Mouse (Mus musculus): Measurements from ENCODE around the gene Il18r1. TPM values are rescaled to one million over a fixed set of nuclear protein-coding genes. Genes with fewer than 3 reads are reported as not detected.

Il18r1 gene
- polyA plus RNA-seq, 1 experiment from 2014 or later = not detected

DNA sequence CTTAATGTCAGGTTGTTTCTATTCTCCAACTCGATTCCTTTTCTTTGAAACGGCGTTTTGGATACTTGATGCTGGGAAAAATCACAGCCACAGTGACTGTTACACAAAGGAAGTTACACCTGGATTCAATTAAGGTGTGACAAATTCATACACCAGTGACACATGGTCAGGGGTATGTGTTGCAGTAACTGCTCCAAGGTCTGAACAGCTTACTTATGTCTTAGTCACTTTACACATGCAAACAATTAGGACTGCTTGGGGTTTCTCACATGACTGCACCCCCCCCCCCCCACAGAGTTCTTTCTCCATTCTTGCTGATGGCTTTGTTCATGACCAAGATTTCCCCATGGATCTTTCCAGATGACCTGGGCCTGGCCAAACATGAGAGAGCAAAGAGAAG, 29.4 kb upstream of the Il18r1 start:
- ATAC-seq (ENCODE audit: low FRiP score) (no peak), DNase-seq (ENCODE audit: low spot score) (no peak)
- Histone ChIP-seq H3K4me2 (replicated peaks) (no peak overlapping the region), H3K36me3 (replicated peaks; ENCODE audit: control insufficient read depth, insufficient read depth) (no peaks in the 10 kb centered on the region), H3K9me3 (ENCODE audit: control insufficient read depth, low read length) (no peaks in the 10 kb centered on the region), H3K27ac (no peak overlapping the region), H3K27me3 (ENCODE audit: control insufficient read depth, insufficient read depth, low read length) (no peaks in the 10 kb centered on the region), H3K4me3 (replicated peaks; ENCODE audit: low read length) (no peak overlapping the region), H3K4me1 (replicated peaks; ENCODE audit: control insufficient read depth, insufficient read depth, low read length) (no peaks in the 10 kb centered on the region), H3K9ac (no peak overlapping the region)
- WGBS = 88% methylated on average over 3 of the region's 3 CpGs

DNA sequence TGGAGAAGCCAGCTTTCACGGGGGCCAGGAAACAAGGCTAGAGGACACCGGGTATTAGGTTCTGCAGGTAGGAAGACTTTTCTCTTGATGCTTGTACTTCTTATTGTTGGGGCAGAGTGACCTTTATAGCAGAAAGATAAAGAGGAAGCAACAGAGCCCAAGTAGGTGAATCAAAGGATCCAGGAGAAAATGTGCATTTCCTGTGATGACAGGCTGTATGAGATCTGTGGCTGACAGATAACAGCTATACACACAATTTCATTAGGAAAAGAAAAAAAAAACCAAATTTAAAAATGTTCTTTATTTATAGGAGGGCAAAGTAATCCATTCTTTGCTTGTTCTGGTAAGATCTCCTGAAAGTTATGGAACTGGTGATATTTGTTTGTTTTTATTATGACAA, 28.0 kb upstream of the Il18r1 start:
- H3K4me3 ChIP-seq (replicated peaks; ENCODE audit: low read length) = no peak overlapping the region
- ATAC-seq (ENCODE audit: low FRiP score) = no peak
- H3K9ac ChIP-seq = no peak overlapping the region
- H3K36me3 ChIP-seq (replicated peaks; ENCODE audit: control insufficient read depth, insufficient read depth) = no peaks in the 10 kb centered on the region
- H3K4me2 ChIP-seq (replicated peaks) = no peak overlapping the region
- WGBS = 94% methylated on average over 2 of the region's 2 CpGs
- H3K4me1 ChIP-seq (replicated peaks; ENCODE audit: control insufficient read depth, insufficient read depth, low read length) = no peaks in the 10 kb centered on the region
- H3K27me3 ChIP-seq (ENCODE audit: control insufficient read depth, insufficient read depth, low read length) = no peaks in the 10 kb centered on the region
- H3K9me3 ChIP-seq (ENCODE audit: control insufficient read depth, low read length) = no peaks in the 10 kb centered on the region
- no peak overlapping the region for H3K27ac ChIP-seq
- no peak for DNase-seq (ENCODE audit: low spot score)

DNA sequence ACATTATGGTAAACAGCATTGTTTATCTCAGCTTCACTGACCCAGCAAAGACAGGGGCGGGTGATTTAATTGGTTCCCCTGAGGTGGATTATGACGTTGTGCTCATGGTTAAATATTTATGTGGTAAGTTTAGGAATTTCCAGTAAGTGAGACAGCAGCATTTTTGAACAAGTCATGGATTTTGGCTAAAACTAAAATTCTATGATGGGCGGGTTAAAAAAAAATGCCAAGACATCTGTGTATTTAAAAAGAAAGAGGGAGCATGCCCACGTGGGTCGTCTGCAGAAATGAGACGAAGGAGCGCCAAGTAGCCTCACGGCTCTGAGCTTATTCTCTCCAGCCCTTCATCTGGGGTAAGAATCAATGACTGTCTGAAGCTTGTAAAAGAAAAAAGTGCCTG, 25.8 kb upstream of the Il18r1 start:
- no peaks in the 10 kb centered on the region for H3K4me1 ChIP-seq (replicated peaks; ENCODE audit: control insufficient read depth, insufficient read depth, low read length)
- H3K9me3 ChIP-seq (ENCODE audit: control insufficient read depth, low read length) = no peaks in the 10 kb centered on the region
- DNase-seq (ENCODE audit: low spot score) (no peak), ATAC-seq (ENCODE audit: low FRiP score) (no peak)
- no peak overlapping the region for H3K4me2 ChIP-seq (replicated peaks)
- no peak overlapping the region for H3K27ac ChIP-seq
- no peak overlapping the region for H3K4me3 ChIP-seq (replicated peaks; ENCODE audit: low read length)
- no peak overlapping the region for H3K9ac ChIP-seq
- 81% methylated on average over 8 of the region's 8 CpGs for WGBS
- H3K36me3 ChIP-seq (replicated peaks; ENCODE audit: control insufficient read depth, insufficient read depth) = no peaks in the 10 kb centered on the region
- H3K27me3 ChIP-seq (ENCODE audit: control insufficient read depth, insufficient read depth, low read length) = no peaks in the 10 kb centered on the region

DNA sequence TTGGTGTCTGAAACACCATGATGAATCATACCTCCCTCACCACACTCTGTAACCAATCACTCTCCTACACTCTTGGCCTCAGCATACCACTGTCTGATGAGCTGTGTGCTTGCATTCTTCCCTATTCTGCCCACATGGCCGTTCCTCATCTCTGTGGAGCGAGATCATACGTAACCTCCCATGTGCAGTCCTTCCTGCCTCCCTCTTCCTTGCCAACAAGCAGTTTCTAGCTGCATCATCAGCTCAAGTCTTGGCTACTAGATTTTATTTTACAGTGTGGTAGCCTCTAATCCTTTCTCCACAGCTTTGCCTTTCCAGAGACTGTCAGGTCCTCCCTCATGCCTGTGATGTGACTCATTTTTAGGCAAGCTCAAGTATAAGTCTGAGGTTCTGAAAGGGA, 20.6 kb upstream of the Il18r1 start:
- Histone ChIP-seq H3K4me1 (replicated peaks; ENCODE audit: control insufficient read depth, insufficient read depth, low read length) (no peaks in the 10 kb centered on the region), H3K9me3 (ENCODE audit: control insufficient read depth, low read length) (no peaks in the 10 kb centered on the region), H3K36me3 (replicated peaks; ENCODE audit: control insufficient read depth, insufficient read depth) (no peaks in the 10 kb centered on the region), H3K27ac (no peak overlapping the region), H3K27me3 (ENCODE audit: control insufficient read depth, insufficient read depth, low read length) (no peaks in the 10 kb centered on the region), H3K4me2 (replicated peaks) (no peak overlapping the region), H3K4me3 (replicated peaks; ENCODE audit: low read length) (no peak overlapping the region), H3K9ac (no peak overlapping the region)
- WGBS = 85% methylated on average over 3 of the region's 3 CpGs
- DNase-seq (ENCODE audit: low spot score) = no peak
- no peak for ATAC-seq (ENCODE audit: low FRiP score)

DNA sequence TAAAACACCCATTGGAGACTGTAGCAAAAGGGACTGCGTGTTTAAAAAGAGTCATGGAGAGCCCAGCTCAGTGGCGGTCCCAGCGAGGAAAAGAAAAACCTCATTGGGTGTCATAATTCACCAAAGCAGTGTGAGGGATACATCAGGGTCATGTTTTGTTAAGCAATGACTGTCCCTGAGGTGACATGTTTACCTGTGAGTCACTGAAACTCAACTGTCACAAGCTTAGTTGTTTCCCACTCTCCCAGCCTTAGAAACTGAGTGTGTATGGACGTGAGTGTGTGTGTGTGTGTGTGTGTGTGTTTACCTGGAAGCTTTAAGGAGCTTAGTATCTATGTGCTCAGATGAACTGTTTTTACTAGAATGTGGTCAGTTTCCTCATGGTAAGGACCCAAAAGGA, 2.0 kb downstream of the Il18r1 start:
- Histone ChIP-seq H3K9ac (no peak overlapping the region), H3K27me3 (ENCODE audit: control insufficient read depth, insufficient read depth, low read length) (no peaks in the 10 kb centered on the region), H3K27ac (no peak overlapping the region), H3K9me3 (ENCODE audit: control insufficient read depth, low read length) (no peaks in the 10 kb centered on the region), H3K4me1 (replicated peaks; ENCODE audit: control insufficient read depth, insufficient read depth, low read length) (no peaks in the 10 kb centered on the region), H3K4me3 (replicated peaks; ENCODE audit: low read length) (no peak overlapping the region), H3K4me2 (replicated peaks) (no peak overlapping the region), H3K36me3 (replicated peaks; ENCODE audit: control insufficient read depth, insufficient read depth) (no peaks in the 10 kb centered on the region)
- ATAC-seq (ENCODE audit: low FRiP score) (no peak), DNase-seq (ENCODE audit: low spot score) (no peak)
- WGBS = 94% methylated on average over 4 of the region's 4 CpGs

DNA sequence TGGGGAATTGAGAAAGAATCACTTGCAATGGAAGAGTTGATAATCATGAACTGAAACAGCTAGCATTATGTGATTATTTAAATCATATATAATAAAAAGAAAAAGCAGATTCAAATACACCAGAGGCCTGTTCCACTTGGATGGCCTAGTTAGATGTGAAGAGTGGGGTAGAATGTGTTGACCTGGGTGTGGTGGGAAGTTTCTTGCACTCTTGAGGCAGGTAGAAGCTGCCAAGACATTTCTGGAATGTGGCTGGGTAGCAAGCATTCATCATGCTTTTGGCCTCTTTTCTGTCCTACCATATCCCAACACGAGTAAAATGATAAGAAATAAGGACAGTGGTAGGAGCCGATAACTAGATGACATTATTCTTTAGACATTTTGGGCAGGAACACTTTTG, 3.5 kb downstream of the Il18r1 start:
- Histone ChIP-seq H3K4me1 (replicated peaks; ENCODE audit: control insufficient read depth, insufficient read depth, low read length) (no peaks in the 10 kb centered on the region), H3K9me3 (ENCODE audit: control insufficient read depth, low read length) (no peaks in the 10 kb centered on the region), H3K36me3 (replicated peaks; ENCODE audit: control insufficient read depth, insufficient read depth) (no peaks in the 10 kb centered on the region), H3K4me3 (replicated peaks; ENCODE audit: low read length) (no peak overlapping the region), H3K27ac (no peak overlapping the region), H3K9ac (no peak overlapping the region), H3K4me2 (replicated peaks) (no peak overlapping the region), H3K27me3 (ENCODE audit: control insufficient read depth, insufficient read depth, low read length) (no peaks in the 10 kb centered on the region)
- WGBS = 86% methylated on average over 2 of the region's 2 CpGs
- DNase-seq (ENCODE audit: low spot score) = no peak
- no peak for ATAC-seq (ENCODE audit: low FRiP score)

DNA sequence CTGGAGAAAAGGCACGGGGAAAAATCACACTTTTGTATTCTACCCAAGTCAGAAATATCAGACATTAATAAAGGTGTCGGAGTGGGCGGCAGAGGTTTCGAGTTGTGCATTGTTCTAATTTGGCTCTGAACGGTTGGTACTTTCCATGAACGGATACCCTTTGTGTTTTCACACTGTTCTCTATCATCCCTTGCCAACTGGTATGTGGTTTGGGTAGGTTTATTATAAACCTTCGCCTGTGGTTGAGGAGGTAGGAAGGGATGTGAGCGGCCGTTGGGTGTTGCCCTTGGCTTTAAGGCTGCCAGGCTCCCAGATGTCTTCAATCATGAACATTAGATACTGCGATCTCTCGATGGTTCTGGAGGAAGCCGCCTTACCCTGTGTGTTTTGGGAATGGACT, 4.5 kb downstream of the Il18r1 start:
- no peak overlapping the region for H3K4me2 ChIP-seq (replicated peaks)
- no peaks in the 10 kb centered on the region for H3K9me3 ChIP-seq (ENCODE audit: control insufficient read depth, low read length)
- no peaks in the 10 kb centered on the region for H3K36me3 ChIP-seq (replicated peaks; ENCODE audit: control insufficient read depth, insufficient read depth)
- H3K4me1 ChIP-seq (replicated peaks; ENCODE audit: control insufficient read depth, insufficient read depth, low read length) = no peaks in the 10 kb centered on the region
- no peak overlapping the region for H3K9ac ChIP-seq
- no peak overlapping the region for H3K4me3 ChIP-seq (replicated peaks; ENCODE audit: low read length)
- H3K27ac ChIP-seq = no peak overlapping the region
- WGBS = 92% methylated on average over 12 of the region's 12 CpGs
- ATAC-seq (ENCODE audit: low FRiP score) (no peak), DNase-seq (ENCODE audit: low spot score) (no peak)
- no peaks in the 10 kb centered on the region for H3K27me3 ChIP-seq (ENCODE audit: control insufficient read depth, insufficient read depth, low read length)

DNA sequence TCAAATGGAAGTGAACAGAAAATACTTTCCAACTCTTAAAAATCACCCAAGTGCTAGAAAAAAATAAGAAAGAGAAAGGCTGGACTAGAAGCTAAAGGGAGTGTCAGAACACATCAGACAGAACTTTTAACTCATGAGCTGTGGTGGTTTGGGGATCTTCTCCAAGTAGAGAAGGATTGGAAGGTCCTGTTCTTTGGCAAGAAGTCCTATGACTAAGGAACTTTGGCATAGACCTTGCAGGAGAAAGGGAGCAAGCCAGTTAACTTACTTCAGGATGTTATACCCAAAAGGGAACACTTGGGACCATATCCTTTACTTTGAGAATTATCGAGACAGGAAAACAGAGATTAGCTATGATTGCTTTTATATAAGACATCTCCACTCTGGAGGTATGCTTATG, 7.0 kb downstream of the Il18r1 start:
- Histone ChIP-seq H3K9me3 (ENCODE audit: control insufficient read depth, low read length) (no peaks in the 10 kb centered on the region), H3K4me2 (replicated peaks) (no peak overlapping the region), H3K9ac (no peak overlapping the region), H3K4me1 (replicated peaks; ENCODE audit: control insufficient read depth, insufficient read depth, low read length) (no peaks in the 10 kb centered on the region), H3K27me3 (ENCODE audit: control insufficient read depth, insufficient read depth, low read length) (no peaks in the 10 kb centered on the region), H3K4me3 (replicated peaks; ENCODE audit: low read length) (no peak overlapping the region), H3K36me3 (replicated peaks; ENCODE audit: control insufficient read depth, insufficient read depth) (no peaks in the 10 kb centered on the region), H3K27ac (no peak overlapping the region)
- WGBS = 89% methylated on average over 1 of the region's 1 CpGs
- ATAC-seq (ENCODE audit: low FRiP score) (no peak), DNase-seq (ENCODE audit: low spot score) (no peak)

DNA sequence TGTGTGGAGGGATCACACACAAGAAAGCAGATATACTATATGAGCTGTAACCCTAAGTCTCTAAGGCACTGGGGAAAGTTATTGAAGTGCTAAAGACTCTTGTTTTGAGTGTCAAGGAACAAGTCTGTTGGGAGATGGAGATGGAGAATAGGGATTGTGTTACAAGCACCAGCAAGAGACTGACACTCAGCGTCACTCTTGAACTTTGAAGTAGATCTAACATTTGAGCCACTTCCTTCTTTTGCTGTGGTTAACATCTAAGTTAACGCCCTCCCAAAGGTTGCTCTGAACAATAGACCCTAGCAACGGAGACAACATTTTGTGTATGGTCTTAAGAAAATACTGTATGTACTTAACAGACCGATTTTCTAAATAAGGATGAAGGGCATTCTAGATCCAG, 8.3 kb downstream of the Il18r1 start:
- H3K4me1 ChIP-seq (replicated peaks; ENCODE audit: control insufficient read depth, insufficient read depth, low read length) = no peaks in the 10 kb centered on the region
- H3K4me2 ChIP-seq (replicated peaks) = no peak overlapping the region
- H3K9ac ChIP-seq = no peak overlapping the region
- H3K36me3 ChIP-seq (replicated peaks; ENCODE audit: control insufficient read depth, insufficient read depth) = no peaks in the 10 kb centered on the region
- no peaks in the 10 kb centered on the region for H3K27me3 ChIP-seq (ENCODE audit: control insufficient read depth, insufficient read depth, low read length)
- WGBS = 88% methylated on average over 4 of the region's 4 CpGs
- no peak for DNase-seq (ENCODE audit: low spot score)
- no peaks in the 10 kb centered on the region for H3K9me3 ChIP-seq (ENCODE audit: control insufficient read depth, low read length)
- no peak for ATAC-seq (ENCODE audit: low FRiP score)
- no peak overlapping the region for H3K4me3 ChIP-seq (replicated peaks; ENCODE audit: low read length)
- no peak overlapping the region for H3K27ac ChIP-seq

DNA sequence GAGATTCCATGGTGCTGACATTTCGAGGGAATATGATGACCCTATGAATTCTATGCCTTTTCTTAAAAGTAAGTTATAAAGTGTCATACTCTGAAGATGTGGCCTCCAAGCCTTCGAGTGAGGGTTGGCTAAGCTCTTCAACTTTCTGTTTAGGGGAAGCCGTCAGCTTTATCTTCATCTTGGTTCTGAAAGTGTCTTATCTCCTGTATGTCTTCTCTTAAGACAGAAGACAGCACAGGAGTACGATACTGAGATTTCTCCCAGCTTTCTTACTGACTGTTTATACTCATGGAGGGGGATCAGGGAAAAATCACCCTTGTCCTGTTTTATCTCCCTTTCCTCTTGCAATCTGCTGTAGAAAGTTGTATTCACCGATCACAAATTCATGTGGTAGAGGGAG, 9.0 kb downstream of the Il18r1 start:
- no peaks in the 10 kb centered on the region for H3K4me1 ChIP-seq (replicated peaks; ENCODE audit: control insufficient read depth, insufficient read depth, low read length)
- WGBS = 93% methylated on average over 5 of the region's 5 CpGs
- ATAC-seq (ENCODE audit: low FRiP score) = no peak
- H3K27ac ChIP-seq = no peak overlapping the region
- H3K9ac ChIP-seq = no peak overlapping the region
- no peaks in the 10 kb centered on the region for H3K27me3 ChIP-seq (ENCODE audit: control insufficient read depth, insufficient read depth, low read length)
- H3K36me3 ChIP-seq (replicated peaks; ENCODE audit: control insufficient read depth, insufficient read depth) = no peaks in the 10 kb centered on the region
- H3K4me3 ChIP-seq (replicated peaks; ENCODE audit: low read length) = no peak overlapping the region
- no peak overlapping the region for H3K4me2 ChIP-seq (replicated peaks)
- H3K9me3 ChIP-seq (ENCODE audit: control insufficient read depth, low read length) = no peaks in the 10 kb centered on the region
- DNase-seq (ENCODE audit: low spot score) = no peak

All from hindbrain, embryonic 14.5 days (tissue).